Mouse (Mus musculus) right cerebral cortex, adult 18-20 months (tissue): ENCODE data around the gene Cln6.
"Not testable (repeated sequence)": the region's sequence is repeated elsewhere in the genome, so short reads cannot be mapped to it uniquely, and the experiment has no call there.

Experiments used
- DNase-seq: peaks from one replicate; pipeline ENCODE4 v3.0.0; 2022; ENCODE audit warnings: mixed read lengths

Gene Cln6

DNA sequence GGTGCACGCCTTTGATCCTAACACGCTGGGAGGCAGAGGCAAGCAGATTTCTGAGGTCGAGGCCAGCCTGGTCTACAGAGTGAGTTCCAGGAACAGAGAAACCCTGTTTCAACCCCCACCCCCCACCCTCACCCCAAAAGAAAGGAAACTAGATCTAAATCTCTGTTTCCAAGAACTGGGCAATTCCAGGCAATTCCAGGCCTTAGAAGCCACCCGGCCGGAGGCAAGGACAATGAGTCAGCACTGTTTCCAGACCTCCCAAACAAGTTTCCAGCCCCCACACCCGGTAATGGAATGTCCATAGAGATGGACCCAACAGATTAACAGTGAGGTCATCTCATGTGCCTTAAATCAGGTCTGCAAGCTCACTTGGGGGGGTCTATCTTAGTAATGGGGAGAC lies 8.7 kb upstream of the Cln6 start:
- DNase-seq = no peak

DNA sequence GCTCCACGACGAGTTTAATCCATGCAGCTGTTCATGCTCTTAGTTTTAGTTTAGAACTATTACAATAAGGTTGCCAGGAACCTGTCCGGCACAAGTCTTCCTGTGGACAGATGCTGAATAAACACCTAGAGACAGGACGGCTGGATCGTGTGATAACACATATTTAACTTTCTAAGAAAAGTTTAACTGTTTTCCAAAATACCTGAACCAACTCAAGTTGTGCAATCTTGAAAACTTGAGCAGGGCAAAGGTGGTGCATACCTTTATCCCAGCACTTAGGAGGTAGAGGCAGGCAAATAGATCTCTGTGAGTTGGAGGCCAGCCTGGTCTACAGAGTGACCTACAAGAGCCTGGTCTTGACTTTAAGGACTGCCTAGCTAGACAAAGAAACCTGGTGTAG lies 3.7 kb upstream of the Cln6 start:
- no peak for DNase-seq

DNA sequence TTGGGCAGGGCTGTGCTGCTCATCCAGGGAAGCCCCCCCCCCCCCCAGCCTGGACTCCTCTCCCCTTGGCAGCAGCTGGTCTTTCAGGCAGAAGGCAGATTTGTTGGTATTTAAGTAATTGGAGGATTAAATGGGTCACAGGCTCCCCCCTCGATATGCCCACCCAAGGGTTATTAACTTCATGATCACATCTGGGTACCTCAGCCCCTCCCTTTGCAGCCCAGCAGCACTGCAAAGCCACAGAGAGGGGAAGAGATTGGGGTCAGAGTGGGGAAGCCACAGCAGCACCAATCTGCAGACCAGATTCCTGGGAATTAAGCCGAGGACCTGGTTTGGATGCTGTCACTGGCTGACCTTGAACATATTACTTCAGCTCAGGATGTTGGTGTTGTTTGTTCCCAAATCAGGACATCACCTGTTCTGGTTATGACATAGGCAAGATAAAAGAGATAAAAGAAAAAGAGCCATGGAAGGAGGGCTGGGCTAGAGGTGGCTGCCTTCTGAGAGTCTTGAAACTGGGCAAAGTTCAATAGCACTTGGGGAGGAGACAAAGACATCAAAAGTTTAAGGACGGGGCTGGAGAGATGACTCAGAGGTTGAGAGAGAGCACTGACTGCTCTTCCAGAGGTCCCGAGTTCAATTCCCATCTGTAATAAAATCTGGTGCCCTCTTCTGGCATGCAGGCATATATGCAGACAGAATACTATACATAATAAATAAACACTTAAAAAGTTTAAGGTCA lies 2.7 kb upstream of the Cln6 start:
- DNase-seq = no peak

DNA sequence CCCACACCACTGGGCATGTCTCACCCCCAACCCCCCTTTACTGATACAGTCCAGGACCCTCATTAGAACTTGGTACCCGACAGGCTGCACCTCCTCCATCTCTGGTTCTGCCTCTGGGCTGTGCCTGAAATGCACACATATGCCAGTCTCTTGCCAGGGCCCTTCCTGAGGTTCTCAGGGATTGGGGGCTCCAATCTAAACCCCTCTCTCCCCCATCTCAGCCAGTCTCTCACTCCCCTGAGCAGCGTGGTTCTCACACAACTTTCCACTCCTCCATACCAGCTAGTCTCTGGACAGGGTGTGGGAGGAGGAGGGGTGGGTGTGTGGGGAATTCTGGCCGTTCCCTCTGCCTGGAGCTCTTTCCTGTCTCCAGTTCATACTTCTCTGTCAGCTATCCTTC lies 974 bp upstream of the Cln6 start:
- no peak for DNase-seq

DNA sequence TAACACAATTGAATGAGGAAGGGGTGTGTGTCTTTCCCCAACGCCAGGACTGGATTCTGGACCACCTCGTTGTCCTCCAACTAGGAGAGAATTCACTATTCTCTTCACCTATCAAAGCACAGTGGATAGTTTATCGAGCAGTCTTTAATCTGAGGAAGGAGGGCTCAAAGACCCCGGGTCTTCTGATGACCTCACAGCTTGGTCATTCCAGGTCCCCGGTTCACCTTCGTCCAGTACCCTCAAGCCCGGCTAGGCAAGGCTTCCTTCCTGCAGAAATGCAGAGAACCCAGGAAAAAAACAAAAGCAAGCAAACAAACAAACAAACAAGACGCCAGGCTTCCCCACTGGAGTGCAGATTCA lies 459 bp upstream of the Cln6 start:
- DNase-seq = no peak

DNA sequence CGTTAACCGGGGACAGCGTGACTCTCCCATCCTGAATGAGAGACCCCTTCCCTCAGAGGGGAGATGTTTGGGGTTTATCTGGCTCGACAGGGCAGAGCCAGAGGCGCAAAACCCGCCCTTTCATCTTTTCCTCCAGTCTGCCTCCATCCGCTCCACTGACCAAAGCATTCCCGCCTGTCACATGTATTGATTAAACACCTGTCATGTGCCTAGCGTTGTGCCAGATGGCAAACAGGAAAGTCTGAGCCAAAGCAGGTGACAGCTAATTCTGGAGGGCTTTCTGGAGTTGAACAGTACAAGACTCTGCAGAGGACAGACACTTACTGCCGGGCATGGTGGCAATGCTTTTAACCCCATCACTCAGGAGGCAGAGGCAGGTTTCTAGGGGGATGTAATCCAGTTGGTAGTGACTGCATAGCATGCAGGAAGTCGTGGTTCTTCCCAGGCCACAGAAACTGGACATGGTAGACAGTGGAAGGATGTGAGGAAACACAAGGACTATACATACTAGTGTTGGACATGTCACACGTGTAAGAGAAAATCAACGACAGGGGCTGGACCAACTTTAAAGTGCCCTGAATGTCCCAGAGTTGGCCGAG lies 686 bp downstream of the Cln6 start:
- DNase-seq = no peak

DNA sequence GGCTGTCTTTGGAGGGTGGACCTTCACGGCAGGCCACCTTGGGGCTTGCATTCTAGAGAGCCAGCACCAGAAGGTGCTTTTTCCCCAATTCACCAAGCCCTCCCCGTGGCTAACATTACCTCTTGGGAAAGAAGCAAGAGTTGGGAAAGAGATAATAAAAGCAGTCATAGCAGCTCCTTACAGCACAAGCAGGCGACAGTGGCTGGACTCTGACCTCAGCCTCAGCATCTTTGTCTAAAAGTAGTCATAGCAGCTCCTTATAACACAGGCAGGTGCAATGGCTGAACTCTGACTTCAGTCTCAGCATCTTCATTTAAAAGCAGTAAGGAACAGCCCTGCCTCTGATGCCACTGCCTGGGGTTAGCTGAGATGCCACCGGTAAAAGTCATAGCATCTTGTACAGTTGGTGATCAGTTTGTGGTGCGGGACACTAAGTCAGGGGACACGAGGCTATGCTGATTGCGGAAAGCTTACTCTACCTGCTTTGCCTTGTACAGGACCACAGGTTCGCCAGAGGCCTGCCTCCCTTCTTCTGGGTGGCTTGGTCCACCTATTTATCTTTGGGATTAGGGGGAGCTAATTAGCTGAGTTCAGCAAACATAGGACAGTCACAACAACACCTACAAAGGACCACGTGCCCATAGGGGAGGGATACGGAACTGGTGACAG lies 4.9 kb downstream of the Cln6 start:
- DNase-seq = no peak

DNA sequence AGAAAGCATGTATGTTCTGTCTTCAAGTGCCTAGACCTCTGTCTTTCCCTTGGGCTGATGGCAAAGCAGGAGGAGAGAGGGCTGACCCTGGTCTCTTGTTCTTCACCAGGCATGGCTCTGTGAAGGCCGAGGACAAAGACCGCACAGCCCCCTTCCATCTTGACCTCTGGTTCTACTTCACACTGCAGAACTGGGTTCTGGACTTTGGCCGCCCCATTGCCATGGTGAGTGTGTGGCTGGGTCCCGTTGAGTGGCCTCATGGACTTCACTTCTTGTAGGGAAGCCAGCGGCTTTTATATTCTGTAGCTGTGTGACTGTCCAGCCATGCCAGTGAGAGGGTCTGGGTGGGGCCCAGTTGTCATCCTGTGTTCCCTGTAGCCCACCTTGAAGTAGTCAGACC lies 5.9 kb downstream of the Cln6 start:
- no peak for DNase-seq

DNA sequence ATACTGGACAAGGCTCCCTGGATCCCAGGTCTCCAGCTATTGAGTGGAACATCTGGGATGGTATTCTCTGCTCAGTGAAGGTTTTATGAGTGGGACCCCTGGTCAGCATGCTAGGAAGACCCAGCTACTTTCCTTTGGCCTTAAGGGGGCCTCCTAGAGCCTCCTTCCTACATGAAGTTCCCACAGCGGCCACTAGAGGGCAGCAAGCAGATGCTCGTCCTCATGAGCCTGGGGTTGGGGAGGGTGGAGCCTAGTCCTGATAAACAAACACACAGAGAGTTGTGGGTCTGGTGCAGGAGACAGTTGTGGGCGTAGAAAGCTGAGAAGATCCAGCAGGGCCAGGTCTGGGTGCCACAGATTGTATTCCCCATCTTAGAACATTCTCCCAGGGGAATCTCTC lies 9.1 kb downstream of the Cln6 start:
- peak; percentile 82 for DNase-seq

DNA sequence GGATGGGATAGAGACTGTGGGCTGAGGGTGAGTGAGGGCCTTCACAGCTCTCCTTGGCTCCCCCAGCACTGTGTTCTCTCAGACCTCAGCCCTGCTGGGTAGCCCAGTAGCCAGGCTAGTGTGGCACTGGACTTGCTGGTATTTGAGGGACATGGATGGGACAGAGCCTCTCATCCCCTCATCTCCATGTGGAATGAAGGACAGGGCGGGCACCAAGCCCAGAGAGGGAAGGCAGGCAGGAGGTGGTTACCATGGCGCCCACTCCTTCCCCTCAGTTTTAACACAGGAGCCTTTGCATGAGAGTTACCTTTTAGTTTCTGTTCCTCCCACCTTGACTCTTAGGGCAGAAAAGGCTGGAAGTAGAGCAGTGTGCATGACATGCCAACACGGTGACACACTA lies 10.1 kb downstream of the Cln6 start:
- DNase-seq = no peak

DNA sequence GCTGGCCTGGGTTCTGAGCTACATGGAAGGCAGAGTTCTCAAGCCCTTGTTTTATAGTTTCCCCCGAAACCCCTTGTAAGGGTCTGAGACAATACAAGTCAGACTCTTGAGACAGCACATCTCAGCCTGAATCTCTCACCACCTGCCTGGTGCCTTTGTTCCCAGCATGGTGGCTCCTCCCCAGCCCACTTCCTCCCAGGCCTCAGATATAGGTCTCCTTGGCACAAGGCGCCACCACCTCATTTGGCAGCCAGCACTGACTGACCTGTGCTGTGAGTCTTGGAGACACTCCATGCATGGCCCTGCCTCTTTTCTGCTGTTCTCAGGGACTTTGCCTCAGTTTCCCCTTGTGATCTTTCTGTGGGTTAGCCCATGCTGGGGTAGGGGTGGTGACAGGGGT lies 13.0 kb downstream of the Cln6 start:
- no peak for DNase-seq

DNA sequence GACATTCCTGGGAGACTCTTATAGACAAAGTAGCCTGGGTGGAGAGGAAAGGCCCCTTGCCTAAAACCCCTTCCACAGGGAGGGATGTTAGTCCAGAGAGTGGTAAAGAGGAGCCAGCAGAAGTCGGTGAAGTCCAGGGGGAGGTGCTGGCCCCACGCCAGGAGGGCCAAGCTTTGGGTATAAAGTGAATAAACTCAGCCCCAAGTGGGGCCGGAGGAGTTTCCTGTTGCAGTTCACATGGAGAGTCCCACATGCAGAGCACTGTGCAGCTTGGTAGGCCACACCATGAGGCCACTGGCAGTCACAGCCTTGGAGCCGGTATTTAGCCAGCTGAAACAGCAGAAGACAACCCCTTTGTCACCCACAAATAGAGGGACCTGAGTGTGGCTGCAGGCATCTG lies 15.9 kb downstream of the Cln6 start:
- DNase-seq = no peak

DNA sequence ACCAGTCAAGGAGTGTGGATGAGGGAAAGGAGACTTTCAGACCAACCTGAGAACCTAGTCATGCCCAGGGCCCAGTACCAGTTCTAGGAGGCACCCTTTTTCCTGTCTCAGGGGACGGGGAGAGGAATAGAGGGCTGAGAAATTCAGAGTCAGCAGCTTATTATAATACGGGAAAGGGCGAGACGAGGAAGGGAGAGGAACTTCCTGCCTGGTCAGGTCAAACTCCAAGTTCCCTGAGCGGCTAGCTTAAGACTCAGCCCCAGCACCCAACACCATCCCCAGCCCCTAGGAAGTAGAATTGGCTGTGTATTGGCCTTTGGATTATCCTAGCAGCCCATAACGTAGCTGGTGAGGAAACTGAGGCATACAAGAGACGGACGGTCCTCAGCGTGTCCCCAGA lies 18.6 kb downstream of the Cln6 start:
- no peak for DNase-seq

DNA sequence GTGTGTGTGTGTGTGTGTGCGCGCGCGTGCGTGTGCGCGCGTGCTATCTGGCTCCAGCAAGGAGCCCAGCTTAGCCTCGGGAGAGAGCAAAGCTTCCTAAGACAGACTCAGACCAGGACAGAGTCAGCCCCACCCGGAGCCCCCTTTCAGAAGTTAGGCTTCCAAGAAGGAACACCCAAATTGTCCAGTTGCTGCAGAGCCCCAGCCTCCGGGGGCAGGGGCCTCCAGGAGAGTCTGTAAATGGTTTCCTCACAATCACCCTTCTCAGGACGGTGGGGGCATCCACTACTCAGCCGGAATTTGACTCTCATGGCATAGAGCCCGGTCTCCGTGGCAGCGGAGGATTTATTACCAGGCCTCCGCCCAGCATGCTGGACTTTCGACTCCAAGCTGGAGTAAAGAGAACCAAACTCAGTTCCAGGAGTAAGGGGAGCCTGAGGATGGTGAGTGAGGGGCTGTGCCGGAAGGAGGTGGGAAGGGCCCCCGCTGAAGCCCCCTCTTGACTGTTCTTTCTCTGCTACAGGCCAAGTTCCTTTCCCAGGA lies 19.2 kb downstream of the Cln6 start, which contains the start of gene Calml4:
Gene Calml4 (plus strand): TSS at position 362 of the 543 bp plus-strand sequence.
- no peak for DNase-seq

DNA sequence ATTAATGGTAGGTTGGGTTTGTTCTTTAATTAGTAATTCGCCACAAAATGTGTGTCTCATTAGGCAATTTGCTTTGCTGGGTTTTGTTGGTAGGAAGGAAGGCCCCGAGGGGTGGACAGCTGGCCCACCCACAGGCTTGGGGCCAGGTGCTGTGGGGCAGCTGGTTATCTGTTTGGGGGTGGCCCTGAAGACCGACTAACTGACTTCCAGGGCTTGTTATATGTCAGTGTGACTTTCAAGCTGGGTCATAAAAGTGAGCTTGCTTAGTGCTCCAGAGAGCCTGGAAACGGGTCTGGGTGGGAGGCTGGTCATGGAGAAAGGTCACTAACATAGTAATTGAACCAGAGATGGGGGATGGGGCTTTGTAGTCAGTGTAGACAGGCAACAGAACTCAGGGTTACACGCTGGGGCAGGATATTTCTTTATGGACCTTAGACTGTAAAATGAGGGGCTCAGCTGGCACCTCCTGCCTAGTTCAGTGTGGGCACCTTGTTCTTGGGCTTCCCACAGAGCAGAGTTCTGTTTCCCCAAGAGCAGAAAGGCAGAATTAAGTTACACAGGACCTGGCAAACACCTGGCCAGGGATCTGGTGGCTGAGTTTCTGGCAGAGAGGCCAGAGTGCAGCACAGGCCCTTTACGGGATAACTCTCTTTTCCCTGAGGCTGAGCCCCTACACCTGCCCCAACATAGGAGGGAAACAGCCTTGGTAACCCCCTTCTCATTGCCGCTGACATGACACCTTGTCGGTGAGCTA lies 19.9 kb downstream of the Cln6 start:
- DNase-seq = no peak

DNA sequence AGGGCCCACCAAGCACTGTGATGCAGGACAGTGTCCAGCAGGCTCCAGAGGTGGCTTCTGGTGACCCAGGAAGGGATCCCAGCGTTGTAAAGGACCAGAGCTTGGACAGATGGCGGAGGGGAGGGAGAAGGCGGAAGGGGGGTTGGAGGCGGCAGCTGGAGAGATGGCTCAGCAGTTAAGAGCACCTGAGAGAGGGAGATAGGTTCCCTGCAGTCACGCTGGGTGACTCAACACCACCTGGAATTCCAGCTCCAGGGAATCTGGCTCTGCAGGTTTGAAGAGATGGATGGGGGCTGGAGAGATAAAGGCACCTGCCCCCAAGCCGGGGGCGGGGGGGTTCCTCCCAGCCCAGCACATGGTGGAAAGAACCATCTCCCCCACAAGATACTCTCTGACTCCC lies 21.5 kb downstream of the Cln6 start:
- not testable (repeated sequence) for DNase-seq

DNA sequence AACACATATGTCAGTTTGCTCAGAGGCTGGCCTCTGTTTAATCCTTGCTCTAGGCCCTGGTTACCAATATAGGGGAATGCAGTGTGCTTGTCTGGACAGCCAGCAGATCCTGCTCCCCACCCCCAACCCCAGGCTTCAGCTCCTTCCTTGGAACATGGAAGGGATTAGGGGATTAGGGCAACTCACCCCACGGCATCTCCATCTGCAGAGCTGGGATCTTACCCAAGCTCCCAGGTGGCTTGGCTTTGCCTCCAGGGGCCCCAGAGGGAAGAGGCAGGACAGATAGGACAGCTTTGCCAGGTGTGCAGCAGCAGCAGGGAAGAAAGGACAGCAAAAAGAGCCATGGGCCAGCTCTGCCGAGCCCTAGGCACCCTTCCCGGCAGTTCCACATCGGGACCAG lies 22.3 kb downstream of the Cln6 start:
- DNase-seq = no peak

DNA sequence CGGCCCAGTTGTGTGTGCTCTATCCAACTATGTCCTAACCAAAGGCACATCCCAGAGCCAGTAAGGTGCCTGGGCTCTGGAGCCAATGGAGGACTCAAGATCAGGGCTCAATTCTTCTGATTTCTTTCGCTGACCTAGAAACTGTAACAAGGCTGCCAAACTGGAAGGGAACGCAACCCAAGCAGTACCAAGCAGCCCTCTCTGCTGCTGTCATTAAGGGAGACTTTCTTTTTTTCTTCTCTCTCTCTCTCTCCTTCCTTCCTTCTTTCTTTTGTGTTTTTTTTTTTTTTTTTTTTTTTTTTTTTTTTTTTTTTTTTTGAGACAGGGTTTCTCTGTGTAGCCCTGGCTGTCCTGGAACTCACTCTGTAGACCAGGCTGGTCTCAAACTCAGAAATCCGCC lies 30.7 kb downstream of the Cln6 start:
- not testable (repeated sequence) for DNase-seq

DNA sequence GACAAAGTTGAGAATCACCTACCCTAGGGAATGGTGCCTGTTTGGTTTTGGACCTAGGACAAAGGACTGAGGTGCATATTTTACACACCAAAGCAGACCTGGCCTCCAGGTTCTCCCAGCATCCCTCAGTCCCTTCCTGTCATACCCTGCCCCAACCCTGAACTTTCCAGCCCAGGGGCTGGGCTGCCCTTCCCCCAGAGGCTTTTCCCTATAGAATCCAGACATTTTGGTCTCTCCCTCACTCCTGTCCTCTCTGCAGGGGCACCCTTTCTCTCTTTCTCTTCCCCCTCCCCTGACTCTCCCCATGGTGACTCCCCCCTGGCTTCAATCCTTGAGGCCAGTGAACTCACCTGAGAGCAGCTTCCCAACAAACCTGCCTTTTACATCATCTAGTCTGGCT lies 32.1 kb downstream of the Cln6 start:
- DNase-seq = no peak

DNA sequence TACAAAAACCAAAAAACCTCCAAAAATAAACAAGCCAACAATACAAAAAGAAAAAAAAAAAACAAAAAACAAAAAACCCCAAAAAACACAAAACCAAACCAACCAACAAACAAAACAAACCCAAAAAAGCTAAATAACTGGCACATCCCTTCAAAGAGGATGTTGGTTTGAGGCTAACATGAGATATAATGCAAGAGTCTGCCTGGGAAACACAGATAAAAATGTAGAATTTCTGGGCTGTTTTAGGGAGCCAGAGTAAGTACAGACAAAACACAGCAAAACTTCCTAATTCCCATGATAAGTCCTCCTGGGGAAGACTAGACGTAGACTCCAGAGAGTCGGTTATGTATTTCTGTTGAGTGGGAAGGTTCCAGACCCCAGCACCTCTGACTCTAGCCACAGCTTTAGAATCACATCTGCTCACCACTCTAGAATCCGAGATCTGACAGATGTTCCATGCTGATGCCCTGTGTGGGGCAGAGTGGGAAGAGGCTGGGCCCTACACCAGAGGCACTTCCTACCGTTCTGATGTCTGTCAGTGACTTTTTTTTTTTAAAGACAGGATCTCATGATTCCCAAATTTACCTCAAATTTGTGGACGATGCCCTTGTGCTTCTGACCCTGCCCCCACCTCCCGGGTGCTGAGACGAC lies 38.5 kb downstream of the Cln6 start:
- no peak for DNase-seq

DNA sequence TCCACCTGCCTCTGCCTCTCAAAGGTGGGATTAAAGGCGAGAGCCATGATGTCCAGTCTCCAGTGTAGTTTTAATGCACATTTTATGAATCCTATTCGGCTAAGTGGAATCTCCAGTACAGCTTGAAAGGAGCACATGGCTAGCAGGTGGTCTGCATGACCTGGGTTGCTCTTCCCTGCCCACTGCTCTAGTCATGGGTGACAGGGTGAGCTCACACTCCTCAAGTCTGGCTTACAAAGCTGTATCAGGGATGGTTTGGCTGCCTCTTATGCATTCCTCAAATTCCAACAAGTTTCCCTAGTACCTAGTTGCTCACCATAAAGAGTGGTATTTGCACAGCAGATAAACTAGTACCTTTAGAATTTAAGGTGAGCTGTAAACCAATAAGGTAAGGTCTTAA lies 39.2 kb downstream of the Cln6 start:
- no peak for DNase-seq

DNA sequence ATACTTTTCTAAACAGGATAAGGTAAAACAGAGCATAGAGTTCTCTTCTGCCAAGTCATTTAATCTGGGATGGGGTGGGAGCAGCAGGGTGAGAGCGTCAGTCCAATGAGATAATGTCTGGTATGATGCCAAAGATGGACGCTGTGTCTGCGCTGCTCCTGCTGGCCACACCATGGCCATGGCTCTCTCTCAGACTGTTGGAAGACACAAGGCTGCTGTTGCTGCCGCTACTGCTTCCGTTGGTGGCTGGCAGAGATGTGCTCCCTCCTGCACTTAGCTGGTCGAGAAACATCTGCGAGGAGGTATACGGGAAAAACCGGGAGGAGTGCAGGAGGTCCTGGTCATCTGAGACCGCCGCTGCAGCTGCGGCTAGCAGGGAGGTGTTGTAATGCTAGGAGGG lies 43.3 kb downstream of the Cln6 start:
- no peak for DNase-seq

DNA sequence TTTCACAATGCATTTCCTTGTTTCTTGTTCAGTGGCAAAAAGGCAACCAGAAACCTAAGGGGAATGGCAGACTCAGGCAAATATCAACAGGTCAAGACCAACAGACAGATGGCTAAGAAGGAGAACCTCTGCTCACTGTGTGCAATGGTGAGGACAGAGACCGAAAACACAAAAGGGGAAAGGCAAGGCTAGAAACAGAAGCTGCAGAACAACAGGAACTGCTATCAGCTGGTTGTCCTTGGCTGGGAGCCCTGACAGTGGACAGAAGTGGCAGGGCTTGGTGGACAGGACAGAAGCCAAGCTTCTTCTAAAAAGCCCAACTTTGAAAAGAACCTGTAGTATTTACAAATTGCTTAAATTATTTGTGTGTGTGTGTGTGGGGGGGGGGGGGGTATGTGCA lies 55.9 kb downstream of the Cln6 start:
- no peak for DNase-seq
